Mouse (Mus musculus) liver, embryonic 14 days (tissue): ENCODE results near the gene Best2. TPM values are rescaled to one million over a fixed set of nuclear protein-coding genes. Genes with fewer than 3 reads are reported as not detected.

Experiments
- polyA plus RNA-seq: library from polyadenylated mRNA; depleted of rRNA; stranded (reverse); fragments of >200 nt; gene quantifications from 2 replicates; pipeline ENCODE4 v1.2.3, GENCODE M21; 2012; rRNA removed

Gene Best2
- not detected in 2 replicates for polyA plus RNA-seq

DNA sequence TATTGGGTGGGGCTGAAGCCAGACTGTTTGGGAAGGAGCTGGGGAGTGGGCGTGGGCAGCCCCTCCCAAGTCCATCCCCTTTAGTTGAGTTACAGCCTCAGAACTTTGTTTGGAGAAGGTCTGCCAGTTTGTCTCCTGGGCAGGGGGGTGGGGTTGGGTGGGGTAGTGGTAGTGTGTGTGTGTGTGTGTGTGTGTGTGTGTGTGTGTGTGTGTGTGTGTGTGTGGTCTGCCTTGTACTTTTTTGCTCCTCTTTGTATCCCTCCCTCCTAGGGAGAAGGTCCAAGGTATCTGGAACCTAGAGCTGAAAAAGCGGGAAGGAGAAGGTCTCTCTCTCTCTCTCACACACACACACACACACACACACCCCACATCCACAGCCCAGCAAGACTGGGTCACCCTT, at the start of gene Best2:
Gene Best2, minus strand, starts transcription at position 101 of the 400 bp plus-strand sequence.

DNA sequence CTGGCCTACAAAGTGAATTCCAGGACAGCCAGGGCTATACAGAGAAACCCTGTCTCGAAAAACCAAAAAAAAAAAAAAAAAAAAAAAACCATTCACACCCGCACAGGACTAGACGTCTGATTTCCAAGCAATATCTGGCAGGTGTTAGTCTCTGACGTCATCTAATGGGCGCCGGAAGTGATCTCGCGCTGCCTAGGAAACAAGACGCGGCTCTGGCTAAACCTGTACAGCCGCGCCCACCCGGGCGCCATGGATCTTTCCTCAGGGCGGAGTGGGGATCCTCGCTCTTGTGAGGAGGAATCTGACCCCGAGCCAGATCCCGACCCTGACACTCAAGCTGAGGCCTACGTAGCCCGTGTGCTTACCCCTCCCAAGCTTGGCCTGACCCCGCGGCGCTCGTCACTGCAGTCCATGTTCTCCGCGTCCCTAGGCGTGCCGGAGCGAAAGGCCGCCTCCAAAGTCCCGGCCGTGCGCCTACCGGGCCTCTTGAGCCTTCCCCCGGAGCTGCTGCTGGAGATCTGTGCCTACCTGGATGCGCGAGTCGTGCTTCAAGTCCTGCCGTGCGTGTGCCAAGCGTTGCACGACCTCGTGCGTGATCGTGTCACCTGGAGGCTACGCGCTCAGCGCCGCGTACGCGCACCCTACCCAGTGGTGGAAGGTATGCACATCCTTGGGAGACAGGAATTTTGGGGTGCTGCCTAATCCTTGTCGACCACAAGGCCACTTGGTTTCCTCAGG, 45.7 kb upstream of the Best2 start, which contains the start of gene Fbxw9:
Gene Fbxw9, plus strand, starts transcription at position 177 of the 738 bp plus-strand sequence.

DNA sequence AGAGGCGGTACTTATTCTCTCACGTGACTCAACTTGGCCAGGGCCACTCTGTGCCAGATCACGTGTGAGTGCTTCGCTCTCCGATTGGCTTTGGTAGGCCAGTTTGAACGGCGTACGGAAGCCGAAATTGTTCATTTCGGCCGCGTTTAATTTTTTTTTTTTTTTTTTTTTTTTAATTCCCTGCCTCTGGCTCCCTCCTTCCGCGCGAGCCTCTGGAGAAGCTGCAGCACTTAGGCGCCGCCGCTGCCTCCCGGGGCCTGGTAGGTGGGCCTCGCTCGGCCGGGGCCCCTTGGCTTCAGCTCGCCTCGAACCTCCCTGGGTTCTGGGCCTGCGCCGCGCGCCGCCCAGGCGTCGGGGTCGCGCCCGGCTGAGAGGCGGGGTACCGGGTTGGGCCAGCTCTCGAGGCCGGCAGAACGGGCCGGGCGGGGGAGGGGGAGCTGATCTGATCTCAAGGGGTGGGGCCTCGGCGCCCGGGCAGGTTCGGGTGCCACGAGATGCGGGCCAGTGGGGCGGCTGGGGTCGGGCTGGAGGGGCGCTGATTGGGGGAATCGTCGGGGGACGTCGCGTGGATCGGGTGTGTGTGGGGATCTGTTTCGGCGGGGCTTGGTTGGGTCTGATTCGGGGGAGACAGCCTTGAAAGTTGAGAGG, 22.5 kb upstream of the Best2 start, which contains the start of gene Tnpo2:
Gene Tnpo2, plus strand, starts transcription at position 198 of the 648 bp plus-strand sequence.

DNA sequence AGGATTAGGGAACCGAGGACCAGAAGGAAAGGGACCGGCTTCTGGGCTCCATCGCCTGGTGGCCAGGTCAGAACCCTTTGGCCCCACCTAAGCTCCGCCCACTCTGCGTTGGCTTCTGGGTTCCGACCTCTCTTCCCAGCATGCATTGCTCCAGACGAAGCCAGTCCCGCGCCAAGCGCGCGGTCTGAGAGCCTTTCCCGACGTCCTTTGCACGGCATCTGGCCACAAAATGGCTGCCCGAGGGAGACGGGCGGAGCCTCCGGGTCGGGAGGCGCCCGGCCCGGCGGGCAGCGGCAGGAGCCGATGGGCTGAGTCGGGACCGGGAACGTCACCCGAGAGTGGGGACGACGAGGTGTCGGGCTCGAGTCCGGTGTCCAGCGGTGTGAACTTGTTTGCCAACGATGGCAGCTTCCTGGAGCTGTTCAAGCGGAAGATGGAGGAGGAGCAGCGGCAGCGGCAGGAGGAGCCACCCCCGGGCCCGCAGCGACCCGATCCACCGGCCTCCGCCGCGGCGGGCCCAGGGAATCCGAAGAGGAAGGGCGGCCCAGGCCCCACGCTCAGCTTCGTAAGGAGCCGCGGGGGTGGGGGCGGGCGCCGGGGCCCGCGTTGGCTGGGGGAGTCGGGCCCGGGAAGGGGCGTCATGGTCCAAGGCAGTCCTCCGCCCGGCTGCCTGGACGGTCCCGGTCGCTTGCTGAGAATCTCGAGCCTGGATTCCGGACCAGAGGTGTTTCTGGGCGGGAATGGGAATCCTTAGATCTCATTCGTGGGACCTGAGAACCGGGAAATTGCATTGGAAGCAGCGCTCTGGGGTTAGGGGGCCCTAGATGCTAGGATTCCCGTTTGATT, 12.6 kb upstream of the Best2 start, which contains the start of gene Trir:
Gene Trir, plus strand, starts transcription at position 154 of the 846 bp plus-strand sequence.

DNA sequence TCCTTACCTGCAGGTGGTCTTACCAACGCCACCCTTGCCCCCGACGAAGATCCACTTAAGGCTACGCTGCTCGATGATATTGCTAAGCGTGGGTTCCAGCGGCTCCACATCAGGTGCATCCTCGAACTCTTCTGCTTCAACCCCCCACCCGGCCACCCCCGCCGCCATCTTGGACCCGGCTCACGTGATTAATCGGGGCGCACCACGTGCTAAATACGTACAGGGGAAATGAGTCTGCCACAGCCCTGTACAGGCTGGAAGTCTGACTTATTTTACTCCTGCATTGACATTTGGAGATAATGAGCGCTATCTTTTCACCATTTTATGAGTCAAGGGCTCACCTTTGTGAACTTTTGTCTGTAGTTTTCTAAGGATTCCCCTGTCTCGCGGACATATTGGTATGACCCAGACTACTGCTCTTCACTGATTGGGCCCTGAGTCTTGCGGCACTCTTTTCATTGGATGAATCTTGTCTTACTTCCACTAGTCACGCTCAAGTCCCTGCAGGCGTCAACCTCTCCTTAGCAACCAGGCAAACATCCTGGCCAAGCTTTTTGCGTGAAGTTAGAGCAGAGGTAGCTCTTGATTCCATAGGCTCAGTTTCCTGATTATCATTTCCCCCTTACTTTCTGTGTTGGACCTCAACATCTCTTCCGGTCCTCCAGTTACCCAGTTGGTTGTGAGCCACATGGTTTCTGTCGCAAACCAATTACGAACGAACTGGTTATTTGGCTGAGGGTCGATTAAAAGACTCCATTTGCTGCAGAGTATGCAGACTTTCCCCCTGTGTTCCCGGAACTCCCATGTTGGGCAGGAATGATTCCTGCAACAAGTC, 11.0 kb upstream of the Best2 start, which contains the start of gene Asna1:
Gene Asna1, minus strand, starts transcription at position 184 of the 835 bp plus-strand sequence.

DNA sequence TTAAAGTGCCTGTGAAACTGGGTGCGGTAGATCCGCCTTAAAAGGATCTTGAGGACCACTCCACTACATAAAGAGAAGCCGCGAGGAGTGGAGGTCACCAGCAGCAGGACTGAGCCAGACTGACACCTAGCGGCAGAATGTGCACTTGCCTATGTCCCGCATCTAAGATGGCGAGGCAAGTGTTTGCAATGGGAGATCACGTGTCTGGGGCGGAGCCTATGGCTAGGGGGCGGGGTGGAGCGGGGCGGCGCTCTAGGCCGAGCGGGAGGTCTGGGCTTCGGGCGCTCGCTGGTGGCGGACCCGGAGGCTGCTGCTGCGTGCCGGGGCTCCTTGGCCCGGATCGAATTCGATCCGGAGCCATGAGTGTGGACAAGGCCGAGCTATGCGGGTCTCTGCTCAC, 24.0 kb downstream of the Best2 start, which contains the start of gene Hook2:
Gene Hook2, plus strand, starts transcription at position 255 of the 400 bp plus-strand sequence.

DNA sequence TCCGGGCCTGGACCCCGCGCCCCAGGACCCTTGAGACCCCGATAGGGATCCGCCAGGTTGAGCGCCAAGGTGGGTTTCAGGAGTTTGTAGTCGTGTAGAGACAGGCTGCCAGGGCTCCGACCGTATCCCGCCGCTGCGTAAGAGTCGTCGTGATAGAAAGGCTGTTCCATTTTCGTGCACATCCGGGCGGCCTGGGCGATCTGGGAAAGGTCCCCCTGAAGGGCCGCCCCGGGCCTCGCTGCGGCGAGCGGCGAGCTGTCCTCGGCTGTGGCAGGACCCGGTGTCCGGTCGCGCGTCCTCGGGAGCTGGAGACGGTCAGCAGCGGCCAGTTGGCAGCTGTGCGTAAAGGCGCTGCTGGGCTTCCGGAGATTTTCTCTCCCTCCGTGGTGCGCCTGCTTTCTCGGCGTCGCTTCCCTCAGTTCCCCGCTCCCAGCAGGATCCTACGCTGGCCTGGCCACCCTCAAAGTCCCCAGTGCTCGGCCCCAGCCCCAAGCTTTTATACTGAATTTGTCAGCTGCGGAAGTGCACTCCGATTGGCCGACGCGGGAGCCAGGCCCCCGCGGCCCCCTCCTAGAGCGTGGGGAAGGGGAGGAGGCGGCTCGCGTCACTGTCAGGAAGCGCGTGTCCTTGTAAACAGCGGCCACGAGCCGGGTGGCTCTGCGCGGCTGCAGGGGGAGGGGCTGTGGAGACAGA, 35.9 kb downstream of the Best2 start, which contains the start of gene Junb:
Gene Junb, minus strand, starts transcription at position 471 of the 693 bp plus-strand sequence.

DNA sequence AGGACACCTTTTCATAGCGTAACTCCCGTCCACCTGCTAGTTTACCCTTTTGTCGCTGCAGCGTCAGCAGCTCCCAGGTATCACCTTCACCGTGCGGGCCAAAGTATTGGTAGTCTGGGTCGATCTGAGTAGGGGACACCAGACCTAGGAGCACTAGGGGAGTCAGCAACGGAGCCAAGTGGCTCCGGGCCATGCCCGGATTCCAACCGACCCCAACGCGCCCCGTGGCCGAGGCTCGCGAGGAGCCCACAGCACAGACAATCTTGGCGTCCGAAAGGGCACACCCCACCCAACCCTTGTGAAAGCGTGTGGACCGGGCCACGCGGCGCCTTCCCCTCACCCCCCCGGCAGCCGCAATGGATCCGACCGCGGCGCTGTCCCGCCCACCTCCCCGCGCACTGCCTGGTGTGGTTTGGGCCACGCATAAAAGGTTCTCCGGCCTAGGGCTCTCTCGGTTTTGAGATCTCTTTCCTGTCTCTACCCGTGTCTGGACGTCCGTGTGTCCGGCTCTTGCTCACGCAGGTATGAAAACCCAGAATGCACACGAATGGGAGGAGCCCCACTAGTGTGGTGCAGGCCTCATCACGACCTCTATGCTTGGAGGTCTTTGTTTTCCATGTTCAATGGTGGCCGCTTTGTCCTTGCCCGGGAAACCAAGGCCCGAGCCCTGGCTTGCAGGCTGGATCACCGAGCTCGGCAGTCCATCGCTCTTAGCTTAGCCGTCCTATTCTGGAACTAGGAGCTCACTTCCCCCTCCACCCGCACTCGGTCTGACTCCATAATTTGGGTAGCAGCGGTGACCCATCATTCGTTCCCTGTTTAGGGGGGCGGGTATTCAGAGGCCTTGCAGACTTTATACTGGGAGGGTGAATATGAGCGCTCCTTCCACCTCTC, 44.8 kb downstream of the Best2 start, which contains the start of the genes Gm49661, Prdx2 and Rnaseh2a:
Gene Gm49661, minus strand, starts transcription at position 193 of the 894 bp plus-strand sequence.
Gene Prdx2, plus strand, starts transcription at position 347 of the 894 bp plus-strand sequence.
Gene Rnaseh2a, minus strand, starts transcription at position 527 of the 894 bp plus-strand sequence.

Other genes starting within 250 kb of the Best2 start
- gene Nfix, start 214.2 kb downstream of the Best2 start, polyA plus RNA-seq, result 1.2 and 1.3 TPM in 2 replicates
- 2.0 and 2.1 TPM in 2 replicates for gene Dand5, start 191.7 kb downstream of the Best2 start, polyA plus RNA-seq
- 29.9 and 31.7 TPM in 2 replicates for gene Gadd45gip1, start 183.0 kb downstream of the Best2 start, polyA plus RNA-seq
- gene Rad23a, start 173.9 kb downstream of the Best2 start, polyA plus RNA-seq, result 116 and 127 TPM in 2 replicates
- gene Calr, start 167.6 kb downstream of the Best2 start, polyA plus RNA-seq, result 310 and 322 TPM in 2 replicates
- gene Farsa, start 157.5 kb downstream of the Best2 start, polyA plus RNA-seq, result 50.9 and 57.3 TPM in 2 replicates
- 30.4 and 31.4 TPM in 2 replicates for gene Syce2, start 142.4 kb downstream of the Best2 start, polyA plus RNA-seq
- 29.5 and 35.0 TPM in 2 replicates for gene Gcdh, start 120.6 kb downstream of the Best2 start, polyA plus RNA-seq
- gene Klf1, start 112.6 kb downstream of the Best2 start, polyA plus RNA-seq, result 177 and 217 TPM in 2 replicates
- 8.3 and 10.6 TPM in 2 replicates for gene Dnase2a, start 106.0 kb downstream of the Best2 start, polyA plus RNA-seq
- 0.03 and 0.05 TPM in 2 replicates for gene Mast1, start 77.2 kb downstream of the Best2 start, polyA plus RNA-seq
- not detected in 2 replicates for gene Rtbdn, start 67.5 kb downstream of the Best2 start, polyA plus RNA-seq
- gene Gm49661, start 45.1 kb downstream of the Best2 start, polyA plus RNA-seq, result not detected in 2 replicates
- gene Prdx2, start 44.9 kb downstream of the Best2 start, polyA plus RNA-seq, result 1,069 and 1,310 TPM in 2 replicates
- gene Rnaseh2a, start 44.8 kb downstream of the Best2 start, polyA plus RNA-seq, result 57.5 and 63.1 TPM in 2 replicates
- gene Junb, start 35.8 kb downstream of the Best2 start, polyA plus RNA-seq, result 7.7 and 8.0 TPM in 2 replicates
- 4.1 and 4.6 TPM in 2 replicates for gene Hook2, start 23.9 kb downstream of the Best2 start, polyA plus RNA-seq
- gene Asna1, start 10.8 kb upstream of the Best2 start, polyA plus RNA-seq, result 76.1 and 91.5 TPM in 2 replicates
- gene Trir, start 12.3 kb upstream of the Best2 start, polyA plus RNA-seq, result 99.1 and 106 TPM in 2 replicates
- gene Tnpo2, start 22.4 kb upstream of the Best2 start, polyA plus RNA-seq, result 23.4 and 27.0 TPM in 2 replicates
- gene Fbxw9, start 45.5 kb upstream of the Best2 start, polyA plus RNA-seq, result 7.6 and 9.4 TPM in 2 replicates
- 0.22 and 0.31 TPM in 2 replicates for gene Gm5741, start 53.5 kb upstream of the Best2 start, polyA plus RNA-seq
- 20.6 and 21.6 TPM in 2 replicates for gene Dhps, start 57.2 kb upstream of the Best2 start, polyA plus RNA-seq
- 37.6 and 44.1 TPM in 2 replicates for gene Wdr83os, start 66.2 kb upstream of the Best2 start, polyA plus RNA-seq
- 24.8 and 26.1 TPM in 2 replicates for gene Wdr83, start 66.8 kb upstream of the Best2 start, polyA plus RNA-seq
- 15.9 and 21.5 TPM in 2 replicates for gene Man2b1, start 68.7 kb upstream of the Best2 start, polyA plus RNA-seq
- 0.97 and 1.1 TPM in 2 replicates for gene Zfp791, start 108.6 kb upstream of the Best2 start, polyA plus RNA-seq
- gene Cks1brt, start 137.4 kb upstream of the Best2 start, polyA plus RNA-seq, result not detected in 2 replicates
- not detected in 2 replicates for gene Olfr371, start 211.5 kb upstream of the Best2 start, polyA plus RNA-seq